Mouse (Mus musculus) heart, adult 9 months (tissue): Measurements from ENCODE around the gene Olfr815.
"Not testable (repeated sequence)": the region's sequence is repeated elsewhere in the genome, so short reads cannot be mapped to it uniquely, and the experiment has no call there.

Experiments
- DNase-seq, 2 experiments: peaks; one replicate each; pipeline ENCODE4 v3.0.0; 2022; ENCODE audit warnings: low spot score in 2 of 2

The Olfr815 gene

DNA sequence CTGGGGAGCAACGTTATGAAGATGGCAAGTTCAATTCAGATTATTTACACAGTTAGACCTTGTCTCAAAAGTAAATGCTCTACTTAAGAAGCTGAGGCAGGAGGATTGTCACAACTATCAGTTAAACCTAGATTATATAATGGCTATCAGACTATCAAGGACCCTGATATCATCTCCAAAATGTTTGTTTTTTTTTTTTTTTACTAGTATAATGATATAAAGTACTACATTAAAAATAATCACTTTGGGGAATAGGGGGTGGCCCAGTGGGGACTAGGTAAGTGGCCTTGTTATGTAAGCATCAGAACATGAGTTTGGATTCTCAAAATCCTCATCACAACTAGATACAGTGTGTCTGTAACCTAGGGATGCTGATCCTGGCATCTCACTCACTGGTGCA, at the start of gene Olfr815:
TSS of gene Olfr815 (minus strand) at position 101 of the 400 bp plus-strand sequence.
- DNase-seq, result not testable (repeated sequence)

DNA sequence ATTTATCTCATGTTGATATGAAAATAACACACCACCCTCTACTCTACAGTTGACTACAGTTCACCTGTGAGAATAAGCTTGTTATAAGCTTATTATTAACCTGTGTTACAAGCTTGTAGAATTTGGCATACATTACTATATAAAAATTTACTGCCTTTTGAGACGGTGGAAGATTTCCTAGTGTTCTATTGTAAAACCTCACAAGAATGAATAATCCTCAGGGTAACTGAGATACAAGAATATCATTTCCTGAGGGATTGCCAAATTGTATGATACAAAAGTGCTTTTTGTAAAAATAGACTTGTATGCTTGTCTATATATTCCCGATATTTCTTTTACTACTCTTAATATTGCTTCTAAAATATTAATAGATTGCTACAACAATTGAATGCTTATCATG, 43.3 kb upstream of the Olfr815 start, which contains the start of gene Olfr818:
TSS of gene Olfr818 (minus strand) at position 101 of the 400 bp plus-strand sequence.
- DNase-seq, result no peak

DNA sequence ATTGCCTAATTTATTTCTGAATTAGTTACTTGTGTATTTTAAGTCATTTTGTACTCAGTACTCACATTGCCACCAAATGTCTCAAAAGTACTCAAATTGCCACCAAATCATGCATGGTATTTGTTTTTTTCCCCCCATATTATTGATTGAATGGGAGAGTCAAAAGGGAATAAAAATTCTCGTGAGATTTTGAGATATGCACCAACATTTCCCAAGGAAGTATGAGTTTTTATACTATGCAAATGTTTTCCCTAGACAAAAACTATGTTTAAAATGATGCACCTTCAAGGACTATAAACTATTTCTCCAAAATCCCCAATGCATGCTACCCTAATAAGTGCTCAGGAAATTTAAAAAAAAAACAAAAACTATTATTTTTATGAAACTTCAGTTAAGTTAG, 9.8 kb upstream of the Olfr815 start, which contains the start of gene Olfr816:
TSS of gene Olfr816 (minus strand) at position 101 of the 400 bp plus-strand sequence.
- no peak for DNase-seq

DNA sequence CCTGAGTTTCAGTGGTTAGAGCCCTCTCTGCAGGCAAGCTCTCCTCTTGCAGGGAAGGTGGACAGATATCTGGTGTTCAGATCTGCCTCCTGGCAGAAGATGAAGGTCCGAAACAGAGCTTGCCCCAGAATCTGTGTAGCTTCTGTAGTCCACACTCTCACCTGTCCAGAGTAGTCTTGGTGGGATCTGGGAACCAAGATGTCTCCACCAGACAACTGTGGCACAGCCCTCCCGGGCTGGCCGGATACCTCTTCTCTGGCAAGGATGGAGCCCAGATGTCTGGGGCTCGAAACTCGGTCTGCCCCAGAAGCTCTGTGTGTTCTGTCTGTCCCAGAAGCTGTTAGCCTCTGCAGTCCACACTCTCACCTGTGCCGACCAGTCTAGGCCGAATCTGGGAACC, 19.7 kb downstream of the Olfr815 start:
- DNase-seq, result no peak

DNA sequence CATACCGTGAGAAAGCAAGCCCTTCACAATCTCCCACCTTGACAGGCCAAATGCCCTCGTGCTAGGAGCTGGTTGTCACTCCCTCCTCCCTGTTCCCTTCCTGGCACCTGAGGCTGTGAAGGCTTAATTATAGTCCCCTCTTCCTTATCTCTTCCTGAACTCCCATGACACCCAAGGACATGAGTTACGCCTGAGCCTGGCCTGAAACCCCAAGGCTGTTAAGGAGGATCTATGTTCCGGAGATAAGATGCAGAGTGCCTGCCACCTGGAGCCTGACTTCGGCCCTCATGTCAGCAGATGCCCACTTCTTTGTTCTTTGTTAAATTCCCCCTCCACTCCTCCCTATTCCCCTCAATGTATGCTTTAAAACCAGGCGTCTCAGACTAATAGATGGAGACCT, 20.2 kb downstream of the Olfr815 start:
- not testable (repeated sequence) for DNase-seq

DNA sequence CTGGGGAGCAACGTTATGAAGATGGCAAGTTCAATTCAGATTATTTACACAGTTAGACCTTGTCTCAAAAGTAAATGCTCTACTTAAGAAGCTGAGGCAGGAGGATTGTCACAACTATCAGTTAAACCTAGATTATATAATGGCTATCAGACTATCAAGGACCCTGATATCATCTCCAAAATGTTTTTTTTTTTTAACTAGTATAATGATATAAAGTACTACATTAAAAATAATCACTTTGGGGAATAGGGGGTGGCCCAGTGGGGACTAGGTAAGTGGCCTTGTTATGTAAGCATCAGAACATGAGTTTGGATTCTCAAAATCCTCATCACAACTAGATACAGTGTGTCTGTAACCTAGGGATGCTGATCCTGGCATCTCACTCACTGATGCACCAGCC, 25.9 kb downstream of the Olfr815 start, which contains the start of gene Olfr814:
TSS of gene Olfr814 (minus strand) at position 101 of the 400 bp plus-strand sequence.
- DNase-seq, result not testable (repeated sequence)

DNA sequence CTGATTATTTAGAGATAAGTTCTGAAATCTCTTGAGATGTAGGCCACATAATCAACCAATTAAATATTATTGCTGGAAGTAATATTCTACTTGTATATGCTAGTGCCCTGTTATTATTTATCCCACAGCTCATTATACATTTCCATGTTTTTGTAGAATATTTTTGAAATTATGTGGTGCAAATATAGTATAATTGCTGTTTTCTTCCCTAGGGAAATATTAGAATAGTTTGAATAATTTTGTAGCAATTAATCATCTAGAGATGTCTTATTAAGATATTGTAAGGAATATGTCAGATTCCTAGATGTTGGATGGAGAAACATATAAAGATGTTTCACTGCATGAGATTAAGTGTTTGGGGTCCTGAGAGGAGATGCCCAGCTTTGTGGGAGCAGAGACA, 50.6 kb downstream of the Olfr815 start, which contains the start of gene Olfr813:
TSS of gene Olfr813 (plus strand) at position 301 of the 400 bp plus-strand sequence.
- DNase-seq, result no peak
